Mouse (Mus musculus) olfactory bulb, adult 2 months (tissue): ENCODE data around the gene Taf15.

Experiments used
- CTCF ChIP-seq: fragments of 200-500 bp; IDR thresholded peaks from 2 replicates; pipeline ENCODE4 v1.5.1; 2012; ENCODE audit warnings: low read depth, mild to moderate bottlenecking, low read length, moderate library complexity; ENCODE audit not compliant: insufficient read depth
- POLR2A ChIP-seq: fragments of 200-500 bp; IDR thresholded peaks from 2 replicates; pipeline ENCODE4 v1.6.1; 2012; ENCODE audit warnings: mild to moderate bottlenecking, low read depth, low read length, moderate library complexity; ENCODE audit not compliant: insufficient read depth

GRCm38 (mm10) chr11:83465976-83466375 is 6.9 kb upstream of the Taf15 start:
- TF ChIP-seq POLR2A (no peak), CTCF (no peak)
